Mouse (Mus musculus): Measurements from ENCODE around the gene Ctdspl. TPM values are rescaled to one million over a fixed set of nuclear protein-coding genes. Genes with fewer than 3 reads are reported as not detected.

Gene Ctdspl
- total RNA-seq, 2 experiments from 2014 or later, result 8.1 to 19.4 TPM

GRCm38 (mm10) chr9:119025263-119025662 is 99.0 kb downstream of the Ctdspl start:
- ATAC-seq (replicated peaks; ENCODE audit: poor library complexity), result no peak

DNA sequence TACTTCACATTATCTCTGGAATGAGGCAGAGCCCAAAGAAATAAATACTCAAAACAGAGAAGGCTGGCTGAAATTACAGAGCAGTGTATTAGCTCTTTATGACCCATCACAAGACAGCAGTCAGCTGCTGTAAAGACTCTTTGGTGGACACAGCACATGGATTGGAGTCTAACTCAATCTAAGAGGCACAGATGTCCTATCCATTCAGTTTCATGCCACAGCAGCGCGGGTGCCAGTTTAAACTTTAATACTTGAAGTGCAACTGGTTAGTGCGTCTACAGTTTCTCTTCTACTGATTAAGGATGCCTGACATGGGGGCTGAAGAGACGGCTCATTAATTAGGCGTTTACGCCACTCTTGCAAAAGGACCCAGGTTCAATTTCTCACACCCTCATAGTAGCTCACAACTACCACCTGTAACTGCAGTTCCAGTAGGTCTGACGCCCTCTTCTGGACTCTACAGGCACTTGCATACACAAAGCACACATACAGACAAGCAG is 99.6 kb downstream of the Ctdspl start:
- ATAC-seq (replicated peaks; ENCODE audit: poor library complexity), result no peak

GRCm38 (mm10) chr9:119027337-119027736 is 101.1 kb downstream of the Ctdspl start:
- no peak for ATAC-seq (replicated peaks; ENCODE audit: poor library complexity)

DNA sequence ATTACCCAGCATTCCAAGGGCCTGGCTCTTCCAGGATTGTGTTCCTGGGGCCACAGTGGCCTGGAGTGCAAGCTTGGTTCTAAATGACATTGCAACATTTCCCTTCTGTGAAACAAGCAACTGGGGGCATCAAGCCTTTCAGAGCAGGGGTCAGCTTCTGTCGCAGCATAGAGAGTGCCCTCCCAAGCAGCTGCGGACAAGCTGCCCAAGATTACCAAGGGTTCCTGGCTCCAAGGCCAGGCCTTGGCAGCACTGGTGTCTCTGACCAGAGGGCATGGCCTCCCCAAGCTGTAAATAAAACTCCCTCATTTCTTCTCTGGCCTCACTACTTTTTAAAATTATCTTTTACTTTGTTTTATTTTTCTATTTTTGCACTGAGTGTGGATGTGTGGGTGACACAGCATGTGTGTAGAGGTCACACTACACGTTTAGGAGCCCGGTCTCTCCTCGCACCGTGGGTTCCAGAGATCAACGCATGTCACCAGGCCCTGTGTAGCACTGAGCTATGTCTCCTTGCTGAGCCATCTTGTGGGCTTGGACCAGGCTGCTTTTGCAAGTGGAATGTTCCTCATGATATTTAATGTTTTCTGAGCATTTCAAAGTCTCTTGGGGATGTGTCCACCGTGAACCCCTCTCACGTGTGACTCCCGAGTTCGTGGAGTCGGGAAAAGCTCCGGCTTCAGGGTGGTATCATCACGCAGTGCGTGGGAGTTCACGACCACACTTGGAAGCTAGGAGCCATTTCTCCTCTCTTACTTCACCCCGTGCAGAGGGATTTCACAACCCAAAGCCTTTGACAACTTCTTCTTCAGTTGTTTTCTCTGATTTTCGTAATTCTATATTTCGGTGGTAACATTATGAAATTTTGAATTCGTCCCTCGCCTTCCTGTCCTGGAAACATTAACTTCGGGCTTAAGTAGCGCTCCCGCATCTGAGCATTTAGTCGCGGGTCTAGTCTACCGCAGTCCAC is 102.3 kb downstream of the Ctdspl start:
- peak; percentile 63 for ATAC-seq (replicated peaks; ENCODE audit: poor library complexity)

GRCm38 (mm10) chr9:119029568-119029967 is 103.3 kb downstream of the Ctdspl start:
- ATAC-seq (replicated peaks; ENCODE audit: poor library complexity), result peak; percentile 80

GRCm38 (mm10) chr9:119031038-119031437 is 104.8 kb downstream of the Ctdspl start:
- ATAC-seq (replicated peaks; ENCODE audit: poor library complexity), result no peak

DNA sequence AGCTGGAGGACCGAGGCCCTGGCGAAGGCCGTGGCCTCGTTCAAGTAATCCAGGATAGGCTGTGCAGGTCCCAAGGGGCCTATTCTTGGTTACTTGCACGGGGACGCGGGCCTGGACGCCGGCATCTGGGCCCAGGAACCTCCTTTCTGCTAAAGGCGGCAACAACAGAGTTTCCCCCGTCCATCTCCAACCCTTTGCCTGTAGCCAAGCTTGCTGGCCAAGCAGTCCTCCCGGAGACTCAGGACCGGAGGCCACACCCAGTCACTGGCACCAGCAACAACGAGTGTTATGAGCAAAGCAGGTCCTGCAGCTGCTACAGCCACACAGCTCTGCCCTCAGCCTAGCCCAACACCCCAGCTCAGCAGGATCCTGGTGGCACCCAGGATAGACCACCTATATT is 105.5 kb downstream of the Ctdspl start:
- ATAC-seq (replicated peaks; ENCODE audit: poor library complexity), result no peak

DNA sequence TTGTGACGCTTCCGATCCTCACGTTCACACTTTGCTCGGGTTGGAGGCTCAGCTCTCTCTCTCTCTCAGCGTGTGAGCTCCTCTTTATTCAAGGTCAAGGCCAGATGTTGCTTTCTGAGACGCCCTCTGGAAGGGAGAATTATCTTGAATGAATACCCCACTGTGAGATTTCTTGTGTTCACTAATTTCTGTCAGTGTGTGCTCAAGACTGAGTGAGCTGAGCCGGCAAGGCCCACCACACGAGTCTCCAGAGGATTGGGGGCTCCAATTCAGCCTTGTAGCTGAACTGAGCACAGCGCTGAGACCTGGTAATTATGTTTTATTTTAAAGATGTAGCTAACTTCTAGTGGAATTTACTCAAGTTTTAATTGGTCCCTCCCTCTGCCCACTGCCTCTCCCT is 106.3 kb downstream of the Ctdspl start:
- no peak for ATAC-seq (replicated peaks; ENCODE audit: poor library complexity)

GRCm38 (mm10) chr9:119033111-119033921 is 107.1 kb downstream of the Ctdspl start:
- no peak for ATAC-seq (replicated peaks; ENCODE audit: poor library complexity)

DNA sequence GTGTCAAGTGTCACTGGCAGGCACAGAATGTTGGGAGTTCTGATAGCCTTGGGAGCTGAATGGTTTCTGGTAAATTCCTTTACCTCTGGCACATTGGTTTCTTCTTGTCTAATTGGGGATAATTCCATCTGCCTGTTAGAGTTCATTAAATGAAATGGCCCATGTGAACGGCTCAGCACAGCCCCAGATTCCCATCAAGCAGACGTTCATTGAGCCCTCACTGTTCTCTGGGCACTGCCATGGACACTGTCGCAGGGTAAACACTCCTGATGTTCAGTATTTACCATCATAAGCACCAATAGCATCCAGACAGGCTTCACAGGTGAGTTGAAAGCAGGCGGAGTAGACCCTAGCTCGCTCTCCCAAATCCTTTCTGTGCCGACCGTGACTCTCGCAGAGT is 107.8 kb downstream of the Ctdspl start:
- no peak for ATAC-seq (replicated peaks; ENCODE audit: poor library complexity)

GRCm38 (mm10) chr9:119034676-119035665 is 108.7 kb downstream of the Ctdspl start:
- ATAC-seq (replicated peaks; ENCODE audit: poor library complexity), result no peak

DNA sequence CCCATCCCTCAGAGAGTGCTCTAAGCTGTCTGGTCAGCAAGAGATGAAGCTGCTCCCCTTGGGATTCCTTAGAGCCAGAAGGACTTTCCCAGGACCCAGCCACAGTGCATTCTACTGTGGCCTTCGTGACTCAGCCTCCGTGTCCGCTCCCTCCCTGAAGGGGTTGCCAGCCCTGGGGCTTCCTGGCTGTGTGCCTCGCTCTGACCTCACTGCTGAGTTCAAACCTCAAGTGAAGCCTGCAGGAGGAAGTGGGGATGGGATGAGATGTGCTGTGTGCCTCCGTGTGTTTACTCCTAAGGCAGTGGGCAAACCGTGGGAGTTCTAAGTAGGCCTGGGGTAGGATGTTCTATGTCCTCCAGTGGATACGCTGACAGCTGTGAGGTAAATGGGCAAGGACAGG is 109.6 kb downstream of the Ctdspl start:
- peak; percentile 69 for ATAC-seq (replicated peaks; ENCODE audit: poor library complexity)

DNA sequence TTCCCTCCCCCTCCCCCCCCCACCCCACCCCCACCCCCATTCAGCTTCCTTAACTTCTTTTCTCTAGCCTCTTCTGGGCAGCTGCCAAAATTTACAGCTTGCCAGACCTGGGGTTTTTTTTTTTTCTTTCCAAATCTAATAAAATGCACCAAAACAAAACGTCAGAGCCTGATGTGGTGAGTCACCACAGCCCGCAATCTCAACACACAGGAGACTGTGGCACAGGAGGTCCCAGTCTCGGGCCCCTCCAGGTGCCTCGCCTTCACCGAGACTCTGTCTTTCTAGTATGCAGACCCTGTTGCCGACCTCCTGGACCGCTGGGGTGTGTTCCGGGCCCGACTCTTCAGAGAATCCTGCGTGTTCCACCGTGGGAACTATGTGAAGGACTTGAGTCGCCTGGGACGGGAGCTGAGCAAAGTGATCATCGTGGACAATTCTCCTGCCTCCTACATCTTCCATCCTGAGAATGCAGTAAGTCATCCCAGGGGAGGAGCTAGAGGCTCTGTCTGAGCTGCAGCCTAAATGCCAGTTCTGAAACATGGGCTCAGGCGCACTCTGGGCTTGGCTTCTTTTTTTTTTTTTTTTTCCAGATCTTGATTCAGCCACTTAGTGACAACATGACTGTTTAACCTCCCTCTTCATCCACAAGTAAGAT is 111.0 kb downstream of the Ctdspl start:
- ATAC-seq (replicated peaks; ENCODE audit: poor library complexity), result 0 out of 2 replicates have a peak, but pooled peaks have one; percentile 25

DNA sequence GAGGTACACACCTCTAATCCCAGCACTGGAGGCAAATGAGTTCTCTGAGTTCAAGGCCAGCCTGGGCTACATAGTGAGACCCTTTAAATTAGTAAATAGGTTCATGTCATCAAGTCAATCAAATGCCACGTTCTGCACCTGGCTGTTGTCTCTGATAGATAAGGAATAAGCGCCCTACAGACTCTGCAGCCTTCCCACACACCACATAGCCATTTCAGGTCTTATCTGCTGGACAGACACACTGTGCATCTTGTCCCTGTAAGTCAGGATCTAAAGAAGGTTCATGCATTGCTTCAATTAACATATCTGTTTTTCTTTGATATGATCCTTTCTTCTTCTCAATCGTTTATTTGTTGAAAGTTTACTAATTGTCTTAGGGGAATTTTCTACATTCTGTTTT is 112.3 kb downstream of the Ctdspl start:
- peak; percentile 49 for ATAC-seq (replicated peaks; ENCODE audit: poor library complexity)

GRCm38 (mm10) chr9:119040101-119040775 is 114.0 kb downstream of the Ctdspl start:
- ATAC-seq (replicated peaks; ENCODE audit: poor library complexity), result no peak

DNA sequence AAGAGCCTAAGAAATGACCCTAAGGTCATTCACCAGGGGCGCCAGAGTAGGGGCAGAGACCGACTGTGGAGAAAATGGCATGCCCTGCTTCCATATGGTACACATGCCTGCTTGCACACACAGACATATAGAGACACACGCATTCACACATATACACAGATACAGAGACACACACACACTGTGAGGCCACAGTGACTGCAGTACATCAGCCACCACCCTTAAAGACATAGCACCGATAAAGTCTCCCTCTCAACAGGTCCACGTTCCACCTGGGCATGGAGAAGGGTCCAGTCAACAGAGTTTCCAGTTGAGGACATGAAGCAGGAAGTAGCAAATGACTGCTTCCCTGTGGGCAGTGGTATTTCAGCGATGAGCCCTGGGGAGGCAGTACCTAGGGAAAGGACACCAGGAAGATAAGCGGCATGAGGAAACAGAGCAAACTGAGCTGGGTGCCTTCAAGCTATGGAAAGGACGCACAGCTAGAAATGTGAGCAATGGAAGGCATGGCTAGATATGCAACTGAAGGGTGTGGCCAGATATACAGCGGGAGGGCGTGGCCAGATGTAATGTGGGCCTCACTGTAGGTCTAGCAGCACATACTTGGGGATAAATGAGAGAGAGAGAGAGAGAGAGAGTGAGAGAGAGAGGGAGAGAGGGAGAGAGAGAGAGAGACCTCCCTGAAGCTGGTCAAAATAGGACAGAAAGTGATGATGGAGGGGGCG is 122.1 kb downstream of the Ctdspl start:
- peak; percentile 70 for ATAC-seq (replicated peaks; ENCODE audit: poor library complexity)

DNA sequence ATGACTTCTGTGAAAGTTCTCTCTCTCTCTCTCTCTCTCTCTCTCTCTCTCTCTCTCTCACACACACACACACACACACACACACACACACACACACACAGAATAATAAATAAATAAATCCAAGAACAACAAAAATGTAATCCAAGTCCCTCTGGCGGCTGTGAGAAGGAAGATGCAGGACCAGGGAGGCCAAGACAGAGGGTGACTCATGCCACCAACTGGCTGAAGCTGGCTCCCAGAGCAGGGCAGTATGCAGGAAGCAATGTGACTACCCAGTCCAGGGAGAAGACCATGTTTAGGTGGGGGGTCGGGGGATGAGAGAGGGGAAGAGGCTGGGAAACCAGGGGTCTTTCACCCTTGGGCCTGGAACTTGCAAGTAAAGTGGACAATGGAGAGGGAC is 124.9 kb downstream of the Ctdspl start:
- ATAC-seq (replicated peaks; ENCODE audit: poor library complexity), result no peak

DNA sequence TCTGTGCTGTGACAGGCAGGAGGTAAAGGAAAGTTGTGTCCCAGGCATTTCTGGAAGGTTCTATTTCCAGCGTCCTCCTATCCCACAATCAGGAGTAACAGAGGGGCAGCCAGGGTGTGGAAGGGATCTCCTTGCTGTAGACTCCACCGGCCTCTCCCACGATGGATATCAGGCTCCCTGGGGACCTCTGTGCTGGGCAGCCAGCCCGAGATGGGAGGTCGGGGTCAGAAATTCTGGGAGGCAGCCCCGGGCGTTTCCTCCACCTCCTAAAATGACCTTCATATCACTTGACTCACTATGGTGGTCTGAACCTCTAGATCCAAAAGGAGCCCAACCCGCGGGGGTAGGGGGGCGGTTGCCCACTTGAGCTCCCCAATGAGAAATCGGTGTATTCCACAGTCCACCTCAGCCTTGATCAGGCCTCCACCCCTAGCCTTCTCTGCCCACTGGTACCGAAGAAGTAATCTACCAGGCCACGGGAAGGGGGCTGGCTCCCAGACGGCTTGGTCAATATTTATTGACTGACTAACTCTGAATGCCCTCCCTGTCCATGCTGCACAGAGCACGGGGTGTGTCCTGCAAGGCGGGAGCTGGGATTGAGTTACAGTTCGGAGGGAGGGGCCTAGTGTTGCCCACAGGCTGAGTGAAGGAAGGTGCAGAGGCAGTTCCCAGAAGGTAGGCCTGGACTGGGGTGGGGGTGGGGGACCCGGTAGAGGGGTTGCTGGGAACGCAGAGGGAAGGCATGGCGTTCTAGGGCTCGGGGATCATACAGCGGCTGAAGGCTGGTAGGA is 126.1 kb downstream of the Ctdspl start, which contains the start of gene Vill:
TSS of gene Vill (plus strand) at position 625 of the 791 bp plus-strand sequence.
- ATAC-seq (replicated peaks; ENCODE audit: poor library complexity), result peak; percentile 38
